Mouse (Mus musculus): Measurements from ENCODE around the gene Gm9611. TPM values are rescaled to one million over a fixed set of nuclear protein-coding genes. Genes with fewer than 3 reads are reported as not detected.

The Gm9611 gene
- polyA plus RNA-seq (2015; fragmentation: Nextera tagmentation; extraction: Ambion mirVana): not detected in 2 replicates

DNA sequence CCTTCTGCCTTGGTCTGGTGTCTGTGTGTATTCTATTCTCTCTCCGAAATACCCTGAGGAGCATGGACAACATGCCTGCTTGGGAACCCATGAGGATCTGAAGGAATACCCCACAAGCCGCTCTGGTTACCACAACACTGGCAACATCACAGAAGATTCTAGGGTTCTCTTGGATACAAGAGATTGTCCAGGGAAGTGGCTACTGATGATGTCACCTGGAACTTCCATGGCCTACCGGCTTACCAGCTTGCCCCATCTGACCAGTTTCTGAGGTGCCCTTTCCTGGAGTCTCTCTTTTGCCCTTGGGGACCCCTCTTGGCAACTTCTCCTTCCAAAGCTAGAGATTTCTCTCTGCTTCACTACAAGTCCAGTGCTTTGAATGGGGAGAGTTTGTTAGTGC is at the start of gene Gm9611:
Gene Gm9611 (minus strand): TSS at position 101 of the 400 bp plus-strand sequence.

DNA sequence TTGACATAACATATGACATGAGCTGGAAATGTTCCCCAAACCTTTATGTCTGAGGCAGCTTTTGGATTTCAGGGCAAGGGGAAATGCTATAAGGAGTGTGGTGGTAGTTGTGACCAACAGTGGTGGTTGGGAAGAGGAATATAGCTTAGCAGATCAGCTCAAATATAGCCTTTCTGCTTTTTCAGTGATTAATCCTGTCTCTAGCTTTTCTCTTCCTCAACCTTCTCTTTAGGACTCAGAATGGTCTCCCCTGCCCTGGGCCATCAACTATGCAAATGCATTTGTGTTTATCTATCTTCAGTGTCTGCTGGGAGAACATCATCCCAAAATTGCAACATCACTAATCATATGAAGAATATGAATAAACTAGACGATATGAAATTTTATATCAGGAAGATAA is 12.8 kb upstream of the Gm9611 start, which contains the start of gene Gm7995:
Gene Gm7995 (plus strand): TSS at position 301 of the 400 bp plus-strand sequence.

DNA sequence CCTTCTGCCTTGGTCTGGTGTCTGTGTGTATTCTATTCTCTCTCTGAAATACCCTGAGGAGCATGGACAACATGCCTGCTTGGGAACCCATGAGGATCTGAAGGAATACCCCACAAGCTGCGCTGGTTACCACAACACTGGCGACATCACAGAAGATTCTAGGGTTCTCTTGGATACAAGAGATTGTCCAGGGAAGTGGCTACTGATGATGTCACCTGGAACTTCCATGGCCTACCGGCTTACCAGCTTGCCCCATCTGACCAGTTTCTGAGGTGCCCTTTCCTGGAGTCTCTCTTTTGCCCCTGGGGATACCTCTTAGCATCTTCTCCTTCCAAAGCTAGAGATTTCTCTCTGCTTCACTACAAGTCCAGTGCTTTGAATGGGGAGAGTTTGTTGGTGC is 37.2 kb downstream of the Gm9611 start, which contains the start of gene Gm17026:
Gene Gm17026 (minus strand): TSS at position 101 of the 400 bp plus-strand sequence.

Small RNA genes lying within 50 kb of the gene (microRNA-seq; reads per million reads assigned to microRNA genes)
- gene Gm25208 (not detected), gene Gm25892 (not detected)

Other genes starting within 250 kb of the Gm9611 start
- not detected in 2 replicates for gene Gm7951, start 180.0 kb downstream of the Gm9611 start, polyA plus RNA-seq (2015; fragmentation: Nextera tagmentation; extraction: Ambion mirVana)
- not detected in 2 replicates for gene Gm17027, start 134.7 kb downstream of the Gm9611 start, polyA plus RNA-seq (2015; fragmentation: Nextera tagmentation; extraction: Ambion mirVana)
- gene Gm3573, start 106.6 kb downstream of the Gm9611 start, polyA plus RNA-seq (2015; fragmentation: Nextera tagmentation; extraction: Ambion mirVana): not detected in 2 replicates
- not detected in 2 replicates for gene Gm17026, start 37.3 kb downstream of the Gm9611 start, polyA plus RNA-seq (2015; fragmentation: Nextera tagmentation; extraction: Ambion mirVana)
- not detected in 2 replicates for gene Gm7995, start 12.9 kb upstream of the Gm9611 start, polyA plus RNA-seq (2015; fragmentation: Nextera tagmentation; extraction: Ambion mirVana)
- gene Gm8005, start 142.3 kb upstream of the Gm9611 start, polyA plus RNA-seq (2015; fragmentation: Nextera tagmentation; extraction: Ambion mirVana): not detected in 2 replicates
- not detected in 2 replicates for gene Gm8011, start 166.5 kb upstream of the Gm9611 start, polyA plus RNA-seq (2015; fragmentation: Nextera tagmentation; extraction: Ambion mirVana)
- gene Gm8020, start 205.0 kb upstream of the Gm9611 start, polyA plus RNA-seq (2015; fragmentation: Nextera tagmentation; extraction: Ambion mirVana): not detected in 2 replicates
- gene Gm8024, start 226.9 kb upstream of the Gm9611 start, polyA plus RNA-seq (2015; fragmentation: Nextera tagmentation; extraction: Ambion mirVana): 0.18 TPM in 1 of 2 replicates, not detected in the other

Measured in neural tube, postnatal 0 days (tissue).